Mouse (Mus musculus) forebrain, embryonic 11.5 days (tissue): ENCODE data around the gene Samd9l. TPM values are rescaled to one million over a fixed set of nuclear protein-coding genes. Genes with fewer than 3 reads are reported as not detected.
"Not testable (repeated sequence)": the region's sequence is repeated elsewhere in the genome, so short reads cannot be mapped to it uniquely, and the experiment has no call there.

Source experiments
- ATAC-seq: fragments of 200-750 bp; cut with Nextera tagmentation; replicated peaks from 2 replicates; pipeline ENCODE4 v1.8.0; 2017; ENCODE audit warnings: moderate TSS enrichment; ENCODE audit not compliant: low FRiP score
- DNase-seq: peaks from one replicate; pipeline ENCODE4 v3.0.0-alpha.2; 2017; ENCODE audit warnings: low spot score
- H3K27ac ChIP-seq: fragments of 300-500 bp; sonication (generic); 2 replicates; pipeline ENCODE4 v1.5.1; 2014; ENCODE audit warnings: low read depth, low read length
- H3K27me3 ChIP-seq: fragments of 300-500 bp; sonication (generic); 2 replicates; pipeline ENCODE4 v1.6.1; 2014; ENCODE audit warnings: mild to moderate bottlenecking, low read length, mixed read lengths; ENCODE audit not compliant: control insufficient read depth, insufficient read depth
- H3K36me3 ChIP-seq: fragments of 300-500 bp; sonication (generic); 2 replicates; pipeline ENCODE4 v1.6.1; 2014; ENCODE audit warnings: mild to moderate bottlenecking, low read length, moderate library complexity, mixed read lengths; ENCODE audit not compliant: control insufficient read depth, insufficient read depth
- H3K4me1 ChIP-seq: fragments of 300-500 bp; sonication (generic); replicated peaks from 2 replicates; pipeline ENCODE4 v1.6.1; 2014; ENCODE audit warnings: low read length, mixed read lengths; ENCODE audit not compliant: control insufficient read depth, insufficient read depth
- H3K4me2 ChIP-seq: fragments of 300-500 bp; sonication (generic); 2 replicates; pipeline ENCODE4 v1.6.1; 2014; ENCODE audit warnings: low read depth, mild to moderate bottlenecking, low read length, moderate library complexity, mixed read lengths; ENCODE audit not compliant: severe bottlenecking
- H3K4me3 ChIP-seq: fragments of 300-500 bp; sonication (generic); 2 replicates; pipeline ENCODE4 v1.5.1; 2014; ENCODE audit warnings: low read depth, low read length
- H3K9ac ChIP-seq: fragments of 300-500 bp; sonication (generic); 2 replicates; pipeline ENCODE4 v1.6.1; 2014; ENCODE audit warnings: low read length
- H3K9me3 ChIP-seq: fragments of 300-500 bp; sonication (generic); 2 replicates; pipeline ENCODE4 v1.6.1; 2016; ENCODE audit warnings: low read length, mixed read lengths; ENCODE audit not compliant: control insufficient read depth
- WGBS: fragments of 180-500 bp; shearing (Covaris S2); extraction: QIAGEN DNeasy Blood & Tissue Kit; methylation state at CpG from one replicate; pipeline ENCODE4 v1.1.7; 2014; 5-methylcytosine and 5-hydroxymethylcytosine counted together
- polyA plus RNA-seq: library from polyadenylated mRNA; unstranded; fragments of >200 nt; fragmentation: Nextera tagmentation; extraction: Ambion mirVana; gene quantifications from 2 replicates; pipeline ENCODE4 v1.2.1, GENCODE M21; 2014

Samd9l gene
- polyA plus RNA-seq, result 0.33 and 0.39 TPM in 2 replicates

DNA sequence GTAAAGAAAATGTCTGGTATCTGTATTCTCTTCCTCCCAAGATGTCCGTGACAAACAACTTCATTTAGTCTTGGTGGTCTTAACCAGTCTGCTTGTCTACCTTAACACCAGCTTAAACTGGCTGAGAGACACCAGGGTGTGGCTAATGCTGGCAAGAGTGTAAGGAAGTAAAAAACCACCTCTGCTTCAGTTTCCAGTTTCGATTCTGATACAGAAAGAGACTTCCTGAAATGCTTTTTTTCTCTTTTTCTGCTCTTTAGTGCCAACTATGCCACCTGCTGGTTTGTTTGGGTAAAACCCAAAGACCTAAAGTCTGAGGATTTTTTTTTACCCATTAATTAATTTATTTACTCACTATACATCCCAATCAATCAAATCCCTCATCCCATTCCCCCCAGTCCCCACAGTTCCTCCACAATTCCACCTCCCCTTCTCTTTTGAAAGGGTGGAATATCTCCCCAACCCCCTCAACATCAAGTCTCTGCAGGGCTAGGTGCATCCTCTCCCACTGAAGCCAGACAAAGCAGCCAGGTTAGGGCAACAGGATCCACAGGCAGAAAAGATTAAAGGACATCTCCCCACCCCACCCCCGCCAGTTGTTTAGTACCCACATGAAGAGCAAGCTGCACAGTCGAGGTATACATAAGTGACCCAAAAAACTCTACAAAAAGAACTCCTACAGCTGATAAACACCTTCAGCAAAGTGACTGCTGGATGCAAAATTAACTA is at the start of gene Samd9l:
Samd9l (minus strand) TSS at position 233 of the 729 bp plus-strand sequence.
- H3K4me2 ChIP-seq, H3K4me1 ChIP-seq, ATAC-seq, DNase-seq, H3K9ac ChIP-seq, H3K4me3 ChIP-seq, H3K27me3 ChIP-seq, H3K9me3 ChIP-seq, H3K36me3 ChIP-seq, H3K27ac ChIP-seq: not testable (repeated sequence)
- 58% methylated on average over 4 of the region's 4 CpGs for WGBS

DNA sequence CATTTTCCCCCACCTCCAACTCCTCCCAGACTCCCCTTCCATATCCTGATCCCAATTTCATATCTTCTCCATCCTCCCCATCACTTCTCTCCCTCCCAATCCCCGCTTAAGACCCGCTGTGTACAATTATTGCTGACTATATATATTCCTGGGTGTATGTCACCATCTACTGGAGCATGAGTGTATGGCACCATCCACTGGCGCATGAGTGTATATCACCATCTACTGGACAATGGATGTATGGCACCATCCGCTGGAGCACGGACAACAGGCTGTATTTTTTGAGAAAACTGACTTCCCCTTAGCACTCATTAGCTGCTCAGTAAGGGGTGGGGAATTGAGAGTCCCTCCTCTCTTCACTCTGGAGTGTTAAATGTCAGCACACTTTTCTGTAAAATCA is 48.0 kb upstream of the Samd9l start:
- no peaks in the 10 kb centered on the region for H3K36me3 ChIP-seq
- H3K4me1 ChIP-seq, result no peaks in the 10 kb centered on the region
- no peak overlapping the region for H3K4me3 ChIP-seq
- 8% methylated on average over 5 of the region's 5 CpGs for WGBS
- ATAC-seq, result peak; percentile 83
- no peak overlapping the region for H3K4me2 ChIP-seq
- peak; percentile 71 for DNase-seq
- H3K27me3 ChIP-seq, result no peaks in the 10 kb centered on the region
- H3K27ac ChIP-seq, result no peak overlapping the region
- no peak overlapping the region for H3K9ac ChIP-seq
- H3K9me3 ChIP-seq, result no peaks in the 10 kb centered on the region

DNA sequence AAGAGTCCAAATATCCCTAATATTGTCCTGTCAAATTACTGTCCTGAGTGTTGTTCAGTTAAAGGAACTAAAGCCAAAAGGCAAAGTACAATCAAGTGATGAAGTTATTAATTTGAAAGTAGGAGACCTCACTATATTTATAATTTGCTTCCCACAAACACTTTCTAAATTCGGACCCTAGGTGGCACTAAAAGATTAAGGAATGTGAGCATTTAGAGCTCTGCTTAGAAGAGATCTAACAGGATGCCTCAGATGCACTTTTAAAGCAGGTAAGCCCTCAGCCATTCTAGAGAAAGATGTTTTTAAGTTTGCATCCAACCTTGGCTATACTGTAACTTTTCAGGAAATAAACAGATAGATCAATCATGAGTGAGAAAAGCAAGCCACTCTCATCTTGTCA is 44.5 kb upstream of the Samd9l start:
- H3K4me3 ChIP-seq, result no peak overlapping the region
- H3K36me3 ChIP-seq, result no peaks in the 10 kb centered on the region
- no peaks in the 10 kb centered on the region for H3K27me3 ChIP-seq
- no peak for ATAC-seq
- no peak for DNase-seq
- no peak overlapping the region for H3K4me2 ChIP-seq
- WGBS, result 24% methylated on average over 1 of the region's 1 CpGs
- H3K9ac ChIP-seq, result no peak overlapping the region
- no peak overlapping the region for H3K27ac ChIP-seq
- H3K9me3 ChIP-seq, result no peaks in the 10 kb centered on the region
- H3K4me1 ChIP-seq, result no peaks in the 10 kb centered on the region

DNA sequence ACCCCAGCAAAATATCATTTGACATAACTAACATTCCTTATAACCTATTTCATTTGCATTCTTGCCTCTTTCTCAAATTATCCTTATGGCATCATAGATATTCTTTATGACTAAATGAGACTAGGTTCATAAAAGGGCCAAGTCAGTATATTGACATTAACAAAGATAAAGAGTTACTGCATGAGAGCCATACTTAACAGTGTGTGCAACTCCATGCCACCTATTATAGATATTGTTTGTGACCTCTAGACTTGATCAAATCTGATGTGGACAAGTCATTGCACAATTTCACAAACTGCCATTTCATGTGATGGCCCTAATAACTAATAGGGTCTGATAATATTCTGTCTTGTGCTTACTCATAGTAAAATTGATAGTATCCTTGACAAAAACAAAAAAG is 36.7 kb upstream of the Samd9l start:
- Histone ChIP-seq H3K36me3 (no peaks in the 10 kb centered on the region), H3K4me1 (no peaks in the 10 kb centered on the region), H3K9ac (no peak overlapping the region), H3K27ac (no peak overlapping the region), H3K9me3 (no peaks in the 10 kb centered on the region), H3K27me3 (no peaks in the 10 kb centered on the region), H3K4me3 (no peak overlapping the region), H3K4me2 (no peak overlapping the region)
- ATAC-seq (no peak), DNase-seq (no peak)

DNA sequence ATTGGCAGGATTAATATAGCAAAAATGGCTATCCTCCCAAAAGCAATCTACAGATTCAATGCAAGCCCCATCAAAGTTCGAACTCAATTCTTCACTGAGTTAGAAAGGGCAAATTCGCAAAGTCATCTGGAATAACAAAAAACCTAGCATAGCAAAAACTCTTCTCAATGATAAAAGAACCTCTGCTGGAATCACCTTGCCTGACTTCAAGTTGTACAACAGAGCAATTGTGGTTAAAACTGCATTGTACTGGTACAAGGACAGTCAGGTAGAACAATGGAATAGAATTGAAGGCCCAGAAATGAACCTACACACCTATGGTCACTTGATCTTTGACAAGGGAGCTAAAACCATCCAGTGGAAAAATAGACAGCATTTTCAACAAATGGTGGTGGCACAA is 31.6 kb upstream of the Samd9l start:
- H3K4me1 ChIP-seq, H3K4me2 ChIP-seq, H3K36me3 ChIP-seq, H3K27me3 ChIP-seq, H3K9ac ChIP-seq, ATAC-seq, H3K27ac ChIP-seq, DNase-seq, H3K9me3 ChIP-seq, H3K4me3 ChIP-seq: not testable (repeated sequence)
- WGBS, result 91% methylated on average over 2 of the region's 2 CpGs

DNA sequence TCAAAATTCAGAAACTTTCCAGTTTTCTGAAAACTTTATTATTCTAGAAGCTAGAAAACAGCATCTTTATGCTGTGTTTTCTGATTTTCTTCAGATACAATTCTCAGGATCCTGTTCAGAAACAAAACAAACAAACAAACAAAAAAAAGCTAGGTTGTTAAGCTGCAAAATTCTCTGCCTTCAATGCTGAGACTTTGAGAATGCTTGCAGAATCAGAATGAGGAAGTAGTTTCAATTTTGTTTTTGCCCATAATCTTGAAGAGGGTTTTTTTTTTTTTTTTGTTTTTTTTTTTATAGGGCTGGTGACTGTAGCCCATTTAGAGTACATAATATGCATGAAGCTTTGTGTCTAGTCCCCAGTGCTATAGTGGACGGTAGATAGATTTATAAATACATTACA is 27.7 kb upstream of the Samd9l start:
- no peak overlapping the region for H3K27ac ChIP-seq
- no peaks in the 10 kb centered on the region for H3K9me3 ChIP-seq
- DNase-seq (no peak), ATAC-seq (no peak)
- whole genome bisulfite sequencing, result 91% methylated on average over 1 of the region's 1 CpGs
- no peaks in the 10 kb centered on the region for H3K36me3 ChIP-seq
- no peak overlapping the region for H3K4me3 ChIP-seq
- no peak overlapping the region for H3K4me2 ChIP-seq
- no peaks in the 10 kb centered on the region for H3K4me1 ChIP-seq
- no peak overlapping the region for H3K9ac ChIP-seq
- no peaks in the 10 kb centered on the region for H3K27me3 ChIP-seq

DNA sequence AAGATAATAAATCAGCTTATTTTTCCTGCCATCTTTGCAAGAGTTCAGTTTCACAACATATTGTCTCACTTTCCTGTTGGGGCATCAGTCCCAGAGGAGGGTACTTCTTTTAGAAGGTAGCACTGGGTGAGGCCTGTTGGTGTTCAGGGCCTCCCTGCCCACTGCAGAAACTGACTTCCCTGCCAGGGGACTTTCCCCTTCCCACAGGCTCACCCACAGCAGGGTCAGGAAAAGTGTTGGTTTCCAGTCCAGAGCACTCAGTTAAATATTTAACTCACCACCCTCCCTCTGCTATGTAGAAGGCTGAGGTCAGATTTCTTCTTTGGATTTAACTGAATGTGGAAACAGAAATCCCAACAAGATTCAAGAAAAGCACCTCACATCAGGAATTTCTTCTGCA is 26.0 kb upstream of the Samd9l start:
- not testable (repeated sequence) for H3K9me3 ChIP-seq, ATAC-seq, H3K4me2 ChIP-seq

DNA sequence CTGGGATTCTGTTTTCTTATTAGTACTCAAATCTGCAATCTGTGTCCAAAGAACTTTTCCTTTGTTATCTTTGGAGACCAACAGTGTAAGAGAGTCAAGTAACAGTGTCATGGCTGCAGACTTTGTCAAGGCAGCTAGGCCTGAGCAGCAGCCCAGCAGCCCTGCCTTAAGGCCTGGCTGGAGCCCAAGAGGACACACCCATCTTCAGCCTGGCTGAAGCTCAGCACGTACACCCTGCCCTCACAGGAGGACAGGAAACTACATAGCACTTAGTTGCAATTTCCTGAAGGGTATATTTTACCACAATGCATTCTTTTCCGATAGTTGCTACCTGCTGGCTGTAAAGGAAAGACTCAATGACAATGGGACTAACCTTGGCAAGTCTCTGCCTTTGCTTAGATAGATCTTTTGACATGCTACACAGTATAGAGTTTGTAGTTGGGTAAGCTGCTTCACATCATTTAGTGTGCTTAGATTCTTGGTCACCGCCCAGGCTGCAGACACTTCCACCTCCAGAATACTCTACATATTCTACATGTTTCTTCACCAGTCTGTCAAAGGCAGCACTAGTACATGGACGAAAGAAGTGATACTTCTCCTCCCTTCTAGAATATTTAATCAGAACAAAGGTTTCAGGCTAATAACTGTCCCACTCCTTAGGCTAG is 25.4 kb upstream of the Samd9l start:
- H3K27me3 ChIP-seq, H3K4me1 ChIP-seq, DNase-seq, ATAC-seq, H3K9ac ChIP-seq, H3K9me3 ChIP-seq, H3K4me2 ChIP-seq, H3K36me3 ChIP-seq, H3K4me3 ChIP-seq, H3K27ac ChIP-seq: not testable (repeated sequence)
- 100% methylated on average over 1 of the region's 4 CpGs for WGBS

More for the DNA sequence above, 26.0 kb upstream of the Samd9l start:
- H3K4me3 ChIP-seq, H3K36me3 ChIP-seq, H3K9ac ChIP-seq, H3K27ac ChIP-seq, H3K27me3 ChIP-seq, DNase-seq, H3K4me1 ChIP-seq: not testable (repeated sequence)
